Mouse (Mus musculus) kidney, adult 2 months (tissue): ENCODE results near the gene Hs1bp3. TPM values are rescaled to one million over a fixed set of nuclear protein-coding genes. Genes with fewer than 3 reads are reported as not detected.

ENCODE experiments used
- DNase-seq: peaks from one replicate; pipeline ENCODE4 v3.0.0; 2021
- H3K27ac ChIP-seq: fragments of 200-500 bp; 2 replicates; pipeline ENCODE4 v1.5.1; 2012; ENCODE audit warnings: low read depth, low read length, control low read depth, inconsistent platforms; ENCODE audit not compliant: insufficient read depth
- H3K27me3 ChIP-seq: fragments of 200-500 bp; replicated peaks from 2 replicates; pipeline ENCODE4 v1.6.1; 2012; ENCODE audit warnings: mild to moderate bottlenecking, moderate library complexity, low read length, inconsistent platforms; ENCODE audit not compliant: control insufficient read depth, insufficient read depth
- H3K36me3 ChIP-seq: fragments of 200-500 bp; 2 replicates; pipeline ENCODE4 v1.6.1; 2012; ENCODE audit warnings: mild to moderate bottlenecking, moderate library complexity, low read length, inconsistent platforms; ENCODE audit not compliant: control insufficient read depth, insufficient read depth
- H3K4me1 ChIP-seq: fragments of 200-500 bp; 2 replicates; pipeline ENCODE4 v1.6.1; 2011; ENCODE audit warnings: low read length; ENCODE audit not compliant: control insufficient read depth, insufficient read depth
- H3K4me3 ChIP-seq: fragments of 200-500 bp; 2 replicates; pipeline ENCODE4 v1.5.1; 2011; ENCODE audit warnings: mild to moderate bottlenecking, low read depth, low read length, control low read depth; ENCODE audit not compliant: insufficient read depth
- CTCF ChIP-seq: fragments of 200-500 bp; conservative IDR thresholded peaks from 2 replicates; pipeline ENCODE4 v1.5.1; 2011; ENCODE audit warnings: low read depth, mild to moderate bottlenecking, control low read depth, low read length, moderate library complexity, mixed read lengths; ENCODE audit not compliant: insufficient read depth, insufficient read length
- POLR2A ChIP-seq: fragments of 200-500 bp; IDR thresholded peaks from one replicate; pipeline ENCODE4 v1.6.1; 2011; ENCODE audit warnings: low read depth, low read length, control low read depth
- WGBS: fragments of 180-500 bp; shearing (Covaris S2); methylation state at CpG from one replicate; pipeline ENCODE4 v1.1.7; 2018; 5-methylcytosine and 5-hydroxymethylcytosine counted together
- polyA plus RNA-seq: library from polyadenylated mRNA; depleted of rRNA; stranded (reverse); fragments of >200 nt; gene quantifications from 2 replicates; pipeline ENCODE4 v1.2.3, GENCODE M21; 2012

The Hs1bp3 gene
- polyA plus RNA-seq, 1 experiment: 25.3 TPM

DNA sequence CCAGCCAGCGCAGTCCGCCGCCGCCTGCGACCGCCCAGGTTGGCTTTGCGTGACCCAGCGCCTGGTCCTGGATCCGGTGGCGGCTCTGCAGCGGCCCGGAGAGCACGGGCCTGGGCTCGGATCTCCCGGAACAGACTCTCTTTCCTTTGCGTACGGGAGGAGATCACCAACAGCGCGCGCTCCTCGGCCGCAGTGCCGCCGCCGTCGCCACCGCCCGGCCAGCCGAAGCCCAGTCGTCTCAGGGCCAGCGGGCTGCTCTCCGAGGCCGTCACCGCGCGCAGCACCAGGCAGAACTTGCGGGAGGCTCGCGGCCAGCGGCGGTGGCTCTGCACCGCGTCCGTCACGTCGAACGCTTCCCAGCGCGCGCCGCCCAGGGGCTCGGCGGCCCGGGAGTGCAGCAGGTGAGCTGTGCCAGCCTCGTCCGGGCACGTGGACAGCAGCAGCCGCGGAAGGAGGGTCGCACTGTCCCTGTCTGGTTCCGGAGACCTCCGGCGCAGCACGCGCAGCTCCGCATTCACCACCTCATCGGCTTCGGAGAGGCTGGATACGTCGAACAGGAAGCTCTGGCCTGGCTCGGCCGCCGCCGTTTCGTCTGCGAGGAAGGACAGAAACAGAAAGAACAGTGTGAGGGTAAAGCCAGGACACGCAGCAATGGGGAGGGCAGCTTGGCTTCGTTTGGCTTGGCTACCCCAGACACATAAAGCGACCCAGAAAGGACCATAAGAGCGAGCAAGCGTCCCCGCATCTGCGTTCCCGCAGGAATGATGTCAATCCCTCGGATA is 14.7 kb upstream of the Hs1bp3 start:
- Histone ChIP-seq H3K27ac (no peak overlapping the region), H3K36me3 (no peaks in the 10 kb centered on the region), H3K27me3 (peaks cover 4% of the 10 kb centered on the region; the same call in 1 of the 2 replicates), H3K4me1 (0 out of 2 replicates have a peak, but pooled peaks cover 3% of the 10 kb centered on the region), H3K4me3 (peak overlapping the region; percentile 21; the same call in 1 of the 2 replicates)
- no peak for DNase-seq
- WGBS: 4% methylated on average over 85 of the region's 85 CpGs
- TF ChIP-seq CTCF: no peak
- TF ChIP-seq POLR2A: no peak

DNA sequence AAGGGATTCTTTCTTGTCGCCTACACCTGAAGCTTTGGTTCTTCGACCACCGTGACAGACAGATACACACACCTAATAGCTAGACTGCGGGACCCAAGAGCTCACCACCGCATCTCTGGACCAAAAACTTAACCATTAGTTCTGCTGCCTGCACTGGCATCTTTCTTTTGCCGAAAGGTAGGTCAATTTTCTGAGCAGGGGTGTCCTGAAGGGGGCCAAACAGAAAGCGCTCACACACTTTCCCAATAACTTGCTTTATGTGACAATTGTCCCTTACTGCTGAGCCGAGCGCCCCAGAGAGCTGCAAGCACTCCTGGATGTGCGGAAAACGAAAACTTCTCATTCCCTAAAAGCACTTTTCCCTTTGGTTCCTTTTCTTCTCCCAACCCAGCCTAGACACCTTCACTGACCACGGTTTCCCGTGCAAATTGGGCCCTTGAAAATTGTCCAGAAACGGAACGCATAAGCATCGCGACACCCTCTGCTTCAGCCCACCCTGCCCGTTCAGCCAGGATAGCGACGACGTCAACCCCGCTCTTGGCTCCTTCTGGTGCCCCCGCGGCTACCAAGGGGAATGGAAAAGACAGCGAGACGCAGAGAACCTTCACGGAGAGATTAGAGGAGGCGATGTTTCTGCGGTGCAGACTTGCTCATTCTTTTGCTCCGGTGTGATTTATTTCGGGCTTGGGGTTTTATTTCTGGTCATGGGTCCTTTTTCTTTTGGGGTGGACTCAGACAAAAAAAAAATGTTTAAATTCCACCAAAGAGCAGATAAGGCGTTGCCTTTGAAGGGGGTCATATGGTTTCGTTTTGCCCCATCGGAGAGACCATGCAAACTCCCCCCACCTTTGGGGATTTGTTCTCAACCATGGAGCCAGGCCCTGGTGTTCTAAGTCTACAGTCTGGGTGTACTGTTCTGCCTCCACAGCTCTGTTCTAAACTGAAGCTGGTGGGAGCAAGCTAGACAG is 13.8 kb upstream of the Hs1bp3 start:
- Histone ChIP-seq H3K27ac (no peak overlapping the region), H3K4me1 (0 out of 2 replicates have a peak, but pooled peaks cover 3% of the 10 kb centered on the region), H3K36me3 (no peaks in the 10 kb centered on the region), H3K27me3 (peaks cover 4% of the 10 kb centered on the region; the same call in 1 of the 2 replicates), H3K4me3 (peak overlapping the region; percentile 21; the same call in 1 of the 2 replicates)
- DNase-seq: no peak
- 15% methylated on average over 34 of the region's 34 CpGs for WGBS
- no peak for TF ChIP-seq POLR2A
- TF ChIP-seq CTCF: no peak

DNA sequence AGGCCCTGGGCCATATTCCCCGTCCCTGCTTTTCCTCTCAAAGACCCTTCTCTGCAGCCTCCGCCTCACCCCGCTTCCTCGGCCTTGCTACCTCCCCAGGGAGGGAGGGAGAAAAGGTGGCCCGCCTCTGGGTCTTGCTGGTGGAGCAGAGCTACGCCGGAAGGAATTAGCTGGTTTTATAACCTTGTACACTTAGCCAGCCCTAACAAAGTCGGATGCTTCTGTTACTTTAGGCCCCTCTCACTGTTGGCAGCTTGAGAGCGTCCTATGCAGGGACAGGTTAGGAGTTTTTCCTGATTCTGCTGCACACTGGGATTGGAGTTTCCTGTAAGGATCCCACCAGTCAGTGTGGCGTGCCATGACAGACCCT is 13.1 kb upstream of the Hs1bp3 start:
- Histone ChIP-seq H3K4me3 (no peak overlapping the region), H3K27me3 (peaks cover 4% of the 10 kb centered on the region; the same call in 1 of the 2 replicates), H3K4me1 (0 out of 2 replicates have a peak, but pooled peaks cover 3% of the 10 kb centered on the region), H3K36me3 (no peaks in the 10 kb centered on the region), H3K27ac (no peak overlapping the region)
- TF ChIP-seq CTCF (no peak), POLR2A (no peak)
- DNase-seq: no peak
- 60% methylated on average over 10 of the region's 10 CpGs for WGBS

DNA sequence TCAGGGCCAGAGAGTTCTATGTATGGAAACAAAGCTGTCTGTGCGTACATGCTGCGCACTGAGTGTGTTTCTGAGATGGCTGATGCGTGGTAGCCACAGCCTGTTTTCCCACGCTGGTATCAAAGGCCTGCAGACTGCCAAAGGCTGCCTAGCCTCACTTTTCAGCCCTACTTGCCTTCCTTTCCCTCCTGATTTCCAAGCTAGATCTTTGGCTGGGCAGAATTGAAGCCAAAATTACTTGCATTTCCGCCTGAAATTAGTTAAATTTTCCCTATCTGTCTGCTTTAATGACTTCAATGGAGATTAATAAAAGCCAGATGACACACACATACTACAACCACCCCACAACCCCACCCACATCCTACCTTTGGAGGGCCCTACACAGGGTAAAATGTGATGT is 12.7 kb upstream of the Hs1bp3 start:
- 78% methylated on average over 5 of the region's 5 CpGs for whole genome bisulfite sequencing
- H3K27me3 ChIP-seq: peaks cover 4% of the 10 kb centered on the region; the same call in 1 of the 2 replicates
- TF ChIP-seq POLR2A (no peak), CTCF (no peak)
- H3K4me1 ChIP-seq: 0 out of 2 replicates have a peak, but pooled peaks cover 3% of the 10 kb centered on the region
- no peak overlapping the region for H3K4me3 ChIP-seq
- no peaks in the 10 kb centered on the region for H3K36me3 ChIP-seq
- H3K27ac ChIP-seq: no peak overlapping the region
- DNase-seq: no peak

DNA sequence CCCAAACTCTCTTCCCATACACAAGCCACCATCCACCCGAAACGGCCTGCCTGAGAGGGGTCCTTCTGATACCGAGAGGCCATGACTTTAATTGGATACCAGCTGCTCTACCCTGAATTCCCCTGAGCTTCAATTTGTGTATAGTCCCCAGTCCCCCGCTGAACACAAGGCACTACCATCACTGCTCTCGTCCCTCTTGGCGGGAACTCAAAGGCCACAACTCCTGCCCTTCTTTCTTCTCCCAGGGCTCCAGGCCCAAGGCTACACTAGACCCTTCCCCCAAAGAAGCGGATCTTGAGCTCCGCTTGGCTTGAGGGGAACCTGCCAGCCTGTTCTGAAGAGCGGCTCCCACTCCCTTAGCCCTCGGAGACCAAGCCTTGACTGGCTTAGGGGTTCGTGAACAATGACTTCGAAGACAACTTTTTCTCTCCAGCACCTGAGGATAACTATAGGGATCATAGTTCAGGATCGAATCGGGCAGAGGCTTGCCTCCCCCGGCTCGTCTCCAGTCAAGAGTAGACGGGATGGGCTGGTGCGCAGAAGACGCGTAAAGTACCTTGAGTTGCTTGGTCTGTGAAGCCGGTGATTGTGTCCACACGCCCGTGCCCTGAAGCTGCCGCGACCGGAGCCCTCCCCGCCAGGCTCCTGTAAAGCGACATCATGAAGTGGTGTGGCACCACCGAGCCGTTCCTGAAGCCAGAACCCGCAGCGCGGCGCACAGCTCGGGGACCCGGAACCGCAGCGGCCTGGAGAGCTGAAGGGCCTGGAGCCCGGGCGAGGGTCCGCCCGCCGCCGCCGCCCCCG is 12.0 kb upstream of the Hs1bp3 start:
- TF ChIP-seq CTCF (no peak), POLR2A (no peak)
- H3K4me3 ChIP-seq: peak overlapping the region; percentile 0; the same call in 1 of the 2 replicates
- DNase-seq: no peak
- WGBS: 10% methylated on average over 43 of the region's 46 CpGs
- peaks cover 4% of the 10 kb centered on the region; the same call in 1 of the 2 replicates for H3K27me3 ChIP-seq
- no peak overlapping the region for H3K27ac ChIP-seq
- no peaks in the 10 kb centered on the region for H3K36me3 ChIP-seq
- H3K4me1 ChIP-seq: 0 out of 2 replicates have a peak, but pooled peaks cover 3% of the 10 kb centered on the region

DNA sequence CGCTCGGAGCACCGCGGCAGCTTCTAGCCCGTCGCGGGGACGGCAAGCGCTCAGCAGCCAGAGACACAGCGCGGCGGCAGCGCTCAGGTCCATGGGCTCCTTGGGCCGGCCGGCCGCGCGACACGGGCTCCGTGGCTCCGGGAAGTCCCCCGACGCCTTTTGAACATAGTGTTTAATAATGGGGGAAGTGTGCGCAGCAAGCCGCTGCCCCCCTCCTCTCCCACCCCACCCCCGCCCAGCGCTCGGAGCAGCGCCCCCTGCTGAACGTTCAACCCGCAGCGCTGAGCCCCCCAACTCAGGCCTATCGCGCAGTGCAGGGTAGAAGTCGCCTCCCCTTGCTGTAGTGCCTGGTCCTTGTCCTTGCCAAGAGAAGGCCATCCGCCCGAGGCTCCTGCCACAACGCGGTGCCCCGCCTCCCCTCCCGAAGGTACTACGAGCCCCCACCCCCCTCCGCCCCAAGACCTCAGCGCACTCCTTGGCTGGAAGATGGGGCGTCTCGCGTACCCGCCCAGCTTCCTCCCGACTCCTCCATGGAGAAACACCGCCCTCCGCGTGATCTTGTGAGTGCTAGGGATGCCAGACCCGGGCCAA is 11.3 kb upstream of the Hs1bp3 start, which contains the start of gene Gdf7:
Gene Gdf7, minus strand, starts transcription at position 114 of the 591 bp plus-strand sequence.
- TF ChIP-seq CTCF (no peak), POLR2A (no peak)
- peak; percentile 21 for DNase-seq
- Histone ChIP-seq H3K36me3 (no peaks in the 10 kb centered on the region), H3K4me1 (0 out of 2 replicates have a peak, but pooled peaks cover 3% of the 10 kb centered on the region), H3K4me3 (peak within 1 kb of the TSS; percentile 0; the same call in 1 of the 2 replicates), H3K27ac (no peak within 1 kb of the TSS), H3K27me3 (peaks cover 6% of the 10 kb centered on the region; the same call in 1 of the 2 replicates)
- 2% methylated on average over 52 of the region's 53 CpGs for WGBS
